Mouse (Mus musculus): ENCODE results near the gene Map3k5. TPM values are rescaled to one million over a fixed set of nuclear protein-coding genes. Genes with fewer than 3 reads are reported as not detected.
A peak's percentile ranks its signal among the peaks of the same experiment; 100 is the strongest.

Map3k5 gene
- 0.85 and 1.4 TPM in 2 replicates for polyA plus RNA-seq (2014; fragmentation: Nextera tagmentation; extraction: Ambion mirVana)

GRCm38 (mm10) chr10:19934384-19935294, at the start of gene Map3k5:
TSS of gene Map3k5 (plus strand) at chr10:19934472.
- Histone ChIP-seq H3K27ac (ENCODE audit: low read depth, low read length) (no peak within 1 kb of the TSS), H3K4me2 (ENCODE audit: low read depth) (peak within 1 kb of the TSS; percentile 96), H3K4me1 (ENCODE audit: control insufficient read depth, insufficient read depth, low read length) (no peaks in the 10 kb centered on the region), H3K27me3 (ENCODE audit: control insufficient read depth, insufficient read depth, low read length) (peaks cover 19% of the 10 kb centered on the region), H3K36me3 (ENCODE audit: control insufficient read depth, insufficient read depth, low read length) (no peaks in the 10 kb centered on the region), H3K9ac (ENCODE audit: low read length) (peak within 1 kb of the TSS; percentile 60), H3K9me3 (ENCODE audit: control insufficient read depth, low read length) (no peaks in the 10 kb centered on the region), H3K4me3 (ENCODE audit: low read depth, low read length) (peak within 1 kb of the TSS; percentile 73)
- DNase-seq (ENCODE audit: low spot score), result peak; percentile 74
- peak; percentile 80 for ATAC-seq (ENCODE audit: insufficient read depth, low FRiP score, low TSS enrichment)
- WGBS, result under 1% methylated on average over 64 of the region's 95 CpGs

- no peaks in the 10 kb centered on the region for H3K4me1 ChIP-seq (ENCODE audit: control insufficient read depth, insufficient read depth, low read length)
- ATAC-seq (ENCODE audit: insufficient read depth, low FRiP score, low TSS enrichment), result no peak
- no peak overlapping the region for H3K4me2 ChIP-seq (ENCODE audit: low read depth)
- H3K36me3 ChIP-seq (ENCODE audit: control insufficient read depth, insufficient read depth, low read length), result no peaks in the 10 kb centered on the region
- H3K27ac ChIP-seq (ENCODE audit: low read depth, low read length), result no peak overlapping the region
- WGBS, result 91% methylated on average over 3 of the region's 3 CpGs
- H3K9ac ChIP-seq (ENCODE audit: low read length), result no peak overlapping the region
- DNase-seq (ENCODE audit: low spot score), result no peak
- no peaks in the 10 kb centered on the region for H3K27me3 ChIP-seq (ENCODE audit: control insufficient read depth, insufficient read depth, low read length)
- H3K4me3 ChIP-seq (ENCODE audit: low read depth, low read length), result no peak overlapping the region
- H3K9me3 ChIP-seq (ENCODE audit: control insufficient read depth, low read length), result no peaks in the 10 kb centered on the region
Observed at GRCm38 (mm10) chr10:19886249-19886648, 48.0 kb upstream of the Map3k5 start.

GRCm38 (mm10) chr10:19889908-19890307, 44.4 kb upstream of the Map3k5 start:
- Histone ChIP-seq H3K4me3 (ENCODE audit: low read depth, low read length) (no peak overlapping the region), H3K9ac (ENCODE audit: low read length) (no peak overlapping the region), H3K36me3 (ENCODE audit: control insufficient read depth, insufficient read depth, low read length) (no peaks in the 10 kb centered on the region), H3K4me1 (ENCODE audit: control insufficient read depth, insufficient read depth, low read length) (no peaks in the 10 kb centered on the region), H3K4me2 (ENCODE audit: low read depth) (no peak overlapping the region), H3K9me3 (ENCODE audit: control insufficient read depth, low read length) (no peaks in the 10 kb centered on the region), H3K27me3 (ENCODE audit: control insufficient read depth, insufficient read depth, low read length) (no peaks in the 10 kb centered on the region), H3K27ac (ENCODE audit: low read depth, low read length) (no peak overlapping the region)
- DNase-seq (ENCODE audit: low spot score) (no peak), ATAC-seq (ENCODE audit: insufficient read depth, low FRiP score, low TSS enrichment) (no peak)
- 89% methylated on average over 3 of the region's 3 CpGs for WGBS

GRCm38 (mm10) chr10:19891686-19892085, 42.6 kb upstream of the Map3k5 start:
- Histone ChIP-seq H3K27me3 (ENCODE audit: control insufficient read depth, insufficient read depth, low read length) (no peaks in the 10 kb centered on the region), H3K4me2 (ENCODE audit: low read depth) (no peak overlapping the region), H3K36me3 (ENCODE audit: control insufficient read depth, insufficient read depth, low read length) (no peaks in the 10 kb centered on the region), H3K27ac (ENCODE audit: low read depth, low read length) (no peak overlapping the region), H3K9me3 (ENCODE audit: control insufficient read depth, low read length) (no peaks in the 10 kb centered on the region), H3K4me1 (ENCODE audit: control insufficient read depth, insufficient read depth, low read length) (no peaks in the 10 kb centered on the region), H3K9ac (ENCODE audit: low read length) (no peak overlapping the region), H3K4me3 (ENCODE audit: low read depth, low read length) (no peak overlapping the region)
- DNase-seq (ENCODE audit: low spot score) (no peak), ATAC-seq (ENCODE audit: insufficient read depth, low FRiP score, low TSS enrichment) (no peak)
- 61% methylated on average over 3 of the region's 3 CpGs for WGBS

GRCm38 (mm10) chr10:19893146-19893545, 41.1 kb upstream of the Map3k5 start:
- H3K36me3 ChIP-seq (ENCODE audit: control insufficient read depth, insufficient read depth, low read length), result no peaks in the 10 kb centered on the region
- DNase-seq (ENCODE audit: low spot score) (no peak), ATAC-seq (ENCODE audit: insufficient read depth, low FRiP score, low TSS enrichment) (no peak)
- no peak overlapping the region for H3K9ac ChIP-seq (ENCODE audit: low read length)
- H3K27ac ChIP-seq (ENCODE audit: low read depth, low read length), result no peak overlapping the region
- no peaks in the 10 kb centered on the region for H3K4me1 ChIP-seq (ENCODE audit: control insufficient read depth, insufficient read depth, low read length)
- no peaks in the 10 kb centered on the region for H3K27me3 ChIP-seq (ENCODE audit: control insufficient read depth, insufficient read depth, low read length)
- WGBS, result 89% methylated on average over 6 of the region's 6 CpGs
- H3K9me3 ChIP-seq (ENCODE audit: control insufficient read depth, low read length), result no peaks in the 10 kb centered on the region
- no peak overlapping the region for H3K4me2 ChIP-seq (ENCODE audit: low read depth)
- H3K4me3 ChIP-seq (ENCODE audit: low read depth, low read length), result no peak overlapping the region

GRCm38 (mm10) chr10:19893976-19894375, 40.3 kb upstream of the Map3k5 start:
- Histone ChIP-seq H3K36me3 (ENCODE audit: control insufficient read depth, insufficient read depth, low read length) (no peaks in the 10 kb centered on the region), H3K9ac (ENCODE audit: low read length) (no peak overlapping the region), H3K9me3 (ENCODE audit: control insufficient read depth, low read length) (no peaks in the 10 kb centered on the region), H3K4me3 (ENCODE audit: low read depth, low read length) (no peak overlapping the region), H3K4me1 (ENCODE audit: control insufficient read depth, insufficient read depth, low read length) (no peaks in the 10 kb centered on the region), H3K27ac (ENCODE audit: low read depth, low read length) (no peak overlapping the region), H3K4me2 (ENCODE audit: low read depth) (no peak overlapping the region), H3K27me3 (ENCODE audit: control insufficient read depth, insufficient read depth, low read length) (no peaks in the 10 kb centered on the region)
- DNase-seq (ENCODE audit: low spot score) (peak; percentile 38), ATAC-seq (ENCODE audit: insufficient read depth, low FRiP score, low TSS enrichment) (no peak)
- WGBS, result 20% methylated on average over 4 of the region's 4 CpGs

GRCm38 (mm10) chr10:19900191-19900590, 34.1 kb upstream of the Map3k5 start:
- WGBS, result 62% methylated on average over 2 of the region's 2 CpGs
- H3K27me3 ChIP-seq (ENCODE audit: control insufficient read depth, insufficient read depth, low read length), result no peaks in the 10 kb centered on the region
- H3K9ac ChIP-seq (ENCODE audit: low read length), result no peak overlapping the region
- ATAC-seq (ENCODE audit: insufficient read depth, low FRiP score, low TSS enrichment) (no peak), DNase-seq (ENCODE audit: low spot score) (no peak)
- no peak overlapping the region for H3K4me2 ChIP-seq (ENCODE audit: low read depth)
- no peaks in the 10 kb centered on the region for H3K4me1 ChIP-seq (ENCODE audit: control insufficient read depth, insufficient read depth, low read length)
- H3K4me3 ChIP-seq (ENCODE audit: low read depth, low read length), result no peak overlapping the region
- no peaks in the 10 kb centered on the region for H3K9me3 ChIP-seq (ENCODE audit: control insufficient read depth, low read length)
- no peaks in the 10 kb centered on the region; the same call in 1 of the 2 replicates for H3K36me3 ChIP-seq (ENCODE audit: control insufficient read depth, insufficient read depth, low read length)
- H3K27ac ChIP-seq (ENCODE audit: low read depth, low read length), result no peak overlapping the region

- Histone ChIP-seq H3K4me2 (ENCODE audit: low read depth) (no peak overlapping the region), H3K4me1 (ENCODE audit: control insufficient read depth, insufficient read depth, low read length) (no peaks in the 10 kb centered on the region), H3K9ac (ENCODE audit: low read length) (no peak overlapping the region), H3K9me3 (ENCODE audit: control insufficient read depth, low read length) (no peaks in the 10 kb centered on the region), H3K27ac (ENCODE audit: low read depth, low read length) (no peak overlapping the region), H3K27me3 (ENCODE audit: control insufficient read depth, insufficient read depth, low read length) (no peaks in the 10 kb centered on the region), H3K36me3 (ENCODE audit: control insufficient read depth, insufficient read depth, low read length) (no peaks in the 10 kb centered on the region; the same call in 1 of the 2 replicates), H3K4me3 (ENCODE audit: low read depth, low read length) (no peak overlapping the region)
- ATAC-seq (ENCODE audit: insufficient read depth, low FRiP score, low TSS enrichment) (no peak), DNase-seq (ENCODE audit: low spot score) (no peak)
- WGBS, result 82% methylated on average over 7 of the region's 7 CpGs
Observed at GRCm38 (mm10) chr10:19901992-19902391, 32.3 kb upstream of the Map3k5 start.

Measured in neural tube, embryonic 11.5 days (tissue).